Mouse (Mus musculus) cerebellum, adult 11-12 months (tissue): ENCODE results near the gene Pdzph1.

Experiments
- DNase-seq: peaks from one replicate; pipeline ENCODE4 v3.0.0; 2022

Pdzph1 gene

GRCm38 (mm10) chr17:58919927-58920326 lies 71.2 kb downstream of the Pdzph1 start:
- DNase-seq: no peak

- DNase-seq: no peak
Observed at GRCm38 (mm10) chr17:58919061-58919460, 72.1 kb downstream of the Pdzph1 start.

GRCm38 (mm10) chr17:58918539-58918938 lies 72.6 kb downstream of the Pdzph1 start:
- no peak for DNase-seq

- DNase-seq: no peak
Observed at GRCm38 (mm10) chr17:58911564-58911963, 79.6 kb downstream of the Pdzph1 start.

- DNase-seq: no peak
Observed at GRCm38 (mm10) chr17:58909061-58909661, 82.0 kb downstream of the Pdzph1 start.

- DNase-seq: no peak
Observed at GRCm38 (mm10) chr17:58906001-58906400, 85.2 kb downstream of the Pdzph1 start.

GRCm38 (mm10) chr17:58891488-58892210 lies 99.5 kb downstream of the Pdzph1 start:
- DNase-seq: no peak

- no peak for DNase-seq
Observed at GRCm38 (mm10) chr17:58889905-58890645, 101.1 kb downstream of the Pdzph1 start.

- DNase-seq: no peak
Observed at GRCm38 (mm10) chr17:58884393-58884792, 106.8 kb downstream of the Pdzph1 start.

- no peak for DNase-seq
Observed at GRCm38 (mm10) chr17:58873356-58873755, 117.8 kb downstream of the Pdzph1 start.

GRCm38 (mm10) chr17:58870795-58871194 lies 120.4 kb downstream of the Pdzph1 start:
- no peak for DNase-seq
